Mouse (Mus musculus) testis, adult 2 months (tissue): ENCODE data around the gene Irf8. TPM values are rescaled to one million over a fixed set of nuclear protein-coding genes. Genes with fewer than 3 reads are reported as not detected.

Source experiments
- H3K27ac ChIP-seq: fragments of 200-500 bp; 2 replicates; pipeline ENCODE4 v1.5.1; 2012; ENCODE audit warnings: low read depth, low read length; ENCODE audit not compliant: control insufficient read depth, insufficient read depth
- H3K27me3 ChIP-seq: fragments of 200-500 bp; 2 replicates; pipeline ENCODE4 v1.6.1; 2012; ENCODE audit warnings: mild to moderate bottlenecking, low read length, moderate library complexity; ENCODE audit not compliant: control insufficient read depth, insufficient read depth
- H3K36me3 ChIP-seq: fragments of 200-500 bp; 2 replicates; pipeline ENCODE4 v1.6.1; 2012; ENCODE audit warnings: mild to moderate bottlenecking, low read length; ENCODE audit not compliant: control insufficient read depth, insufficient read depth
- H3K4me1 ChIP-seq: fragments of 200-500 bp; 2 replicates; pipeline ENCODE4 v1.6.1; 2012; ENCODE audit warnings: low read length; ENCODE audit not compliant: control insufficient read depth, insufficient read depth
- H3K4me3 ChIP-seq: fragments of 200-500 bp; 2 replicates; pipeline ENCODE4 v1.5.1; 2012; ENCODE audit warnings: low read depth, mild to moderate bottlenecking, low read length, moderate library complexity, mixed read lengths; ENCODE audit not compliant: control insufficient read depth
- CTCF ChIP-seq: fragments of 200-500 bp; IDR thresholded peaks from 2 replicates; pipeline ENCODE4 v1.5.1; 2012; ENCODE audit warnings: low read depth, mild to moderate bottlenecking, inconsistent platforms, low read length, moderate library complexity; ENCODE audit not compliant: control insufficient read depth, insufficient read depth, insufficient replicate concordance
- POLR2A ChIP-seq: fragments of 200-500 bp; IDR thresholded peaks from 2 replicates; pipeline ENCODE4 v1.6.1; 2012; ENCODE audit warnings: low read depth, mild to moderate bottlenecking, inconsistent platforms, low read length, moderate library complexity; ENCODE audit not compliant: control insufficient read depth
- polyA plus RNA-seq: library from polyadenylated mRNA; depleted of rRNA; stranded (reverse); fragments of >200 nt; gene quantifications from 2 replicates; pipeline ENCODE4 v1.2.3, GENCODE M21; 2012; rRNA removed

Gene Irf8
- polyA plus RNA-seq, 1 experiment, result 2.9 TPM

DNA sequence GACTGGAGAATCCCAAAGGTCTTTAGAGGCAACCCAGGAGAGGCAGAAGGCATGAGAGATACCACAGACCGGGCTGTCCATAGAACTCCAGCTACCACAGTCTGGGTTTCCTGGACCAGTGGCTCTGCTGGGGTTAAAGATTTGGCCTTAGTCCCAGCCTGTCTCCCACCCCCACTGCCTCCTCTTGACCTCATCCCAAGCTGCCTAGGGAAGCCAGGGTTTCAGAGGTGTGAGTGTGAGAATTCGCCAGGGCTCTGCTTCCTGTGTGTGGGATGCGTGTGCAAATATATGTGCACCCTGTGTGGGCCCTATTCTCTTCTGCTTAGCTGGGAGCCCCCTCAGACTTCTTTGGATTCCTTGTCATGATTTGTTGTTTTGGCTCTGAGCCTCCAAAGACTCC lies 68.6 kb downstream of the Irf8 start:
- Histone ChIP-seq H3K4me1 (no peaks in the 10 kb centered on the region), H3K4me3 (no peak overlapping the region), H3K27me3 (no peaks in the 10 kb centered on the region), H3K27ac (no peak overlapping the region), H3K36me3 (no peaks in the 10 kb centered on the region)
- no peak for TF ChIP-seq CTCF
- no peak for TF ChIP-seq POLR2A

Other genes with a start within 250 kb of the Irf8 start
- gene Gins2, start 147.1 kb upstream of the Irf8 start, polyA plus RNA-seq, result 26.9 and 32.1 TPM in 2 replicates
- 10.4 and 10.9 TPM in 2 replicates for gene 1190005I06Rik, start 88.7 kb upstream of the Irf8 start, polyA plus RNA-seq
- gene Gm27021, start 68.3 kb upstream of the Irf8 start, polyA plus RNA-seq, result 0.57 and 0.59 TPM in 2 replicates
- 803 and 957 TPM in 2 replicates for gene Cox4i1, start 68.1 kb upstream of the Irf8 start, polyA plus RNA-seq
- gene Emc8, start 67.8 kb upstream of the Irf8 start, polyA plus RNA-seq, result 29.4 and 38.1 TPM in 2 replicates